Mouse (Mus musculus): ENCODE results near the gene Arid5b.

Gene Arid5b

DNA sequence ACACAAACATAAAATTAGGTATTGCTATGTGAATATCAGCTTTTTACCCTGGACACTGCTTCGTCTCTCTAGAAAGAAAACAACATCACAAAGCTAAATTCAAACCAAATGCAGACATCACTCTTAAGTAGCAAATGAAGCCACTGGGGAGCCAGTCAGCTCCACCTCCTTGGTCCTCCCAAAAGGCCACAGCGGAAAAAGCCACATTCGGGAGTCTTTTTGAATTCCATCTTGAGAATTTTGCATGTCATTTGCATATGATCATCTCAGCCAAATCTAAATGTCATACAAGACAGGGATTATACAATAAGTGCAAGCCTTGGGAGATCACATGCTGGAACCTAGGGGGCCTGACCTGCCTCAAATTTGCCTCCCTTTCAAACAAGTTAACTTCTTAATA, 85.0 kb downstream of the Arid5b start:
- DNase-seq (ENCODE audit: extremely low spot score), result no peak

GRCm38 (mm10) chr10:68192824-68193255, 85.7 kb downstream of the Arid5b start:
- no peak for DNase-seq (ENCODE audit: extremely low spot score)

GRCm38 (mm10) chr10:68191691-68192380, 86.7 kb downstream of the Arid5b start:
- no peak for DNase-seq (ENCODE audit: extremely low spot score)

DNA sequence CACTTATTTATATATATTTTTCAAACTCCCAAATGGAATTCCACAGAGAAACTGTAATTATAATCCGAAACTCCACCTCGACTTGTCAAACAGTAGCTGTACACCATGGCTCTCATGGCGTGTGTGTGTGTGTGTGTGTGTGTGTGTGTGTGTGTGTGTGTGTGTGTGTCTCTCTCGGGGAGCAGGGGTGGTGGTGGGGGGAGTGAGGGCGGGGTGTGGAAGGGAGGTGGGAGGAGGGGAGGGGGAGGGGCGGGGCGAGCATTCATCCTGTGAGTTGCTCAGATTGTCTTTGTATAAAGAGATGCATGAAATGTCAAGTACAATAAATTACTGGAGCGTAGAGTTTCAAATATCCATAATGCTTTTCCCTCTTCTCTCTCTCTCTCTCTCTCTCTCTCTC, 87.4 kb downstream of the Arid5b start:
- no peak for DNase-seq (ENCODE audit: extremely low spot score)

DNA sequence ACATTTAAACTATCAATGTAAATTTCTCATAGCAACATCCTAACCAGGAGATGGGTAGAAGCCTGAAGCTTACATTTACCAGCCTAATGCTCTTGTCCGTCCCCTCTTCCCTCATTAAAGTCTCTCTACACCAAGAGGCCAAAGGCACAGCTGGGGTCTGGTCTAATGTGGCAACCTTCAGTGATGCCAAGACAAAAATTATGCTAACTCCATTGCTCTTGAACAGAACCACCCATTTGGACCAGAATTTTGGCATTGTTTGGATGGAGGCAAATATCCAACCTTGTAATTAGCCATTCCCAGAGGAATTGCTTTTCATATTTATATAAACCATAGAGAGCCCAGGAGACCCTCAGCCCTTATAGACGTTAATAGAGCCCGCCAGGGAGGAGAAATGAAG, 88.7 kb downstream of the Arid5b start:
- DNase-seq (ENCODE audit: extremely low spot score), result no peak

- DNase-seq (ENCODE audit: extremely low spot score), result no peak
Measured at GRCm38 (mm10) chr10:68183096-68183495, 95.4 kb downstream of the Arid5b start.

DNA sequence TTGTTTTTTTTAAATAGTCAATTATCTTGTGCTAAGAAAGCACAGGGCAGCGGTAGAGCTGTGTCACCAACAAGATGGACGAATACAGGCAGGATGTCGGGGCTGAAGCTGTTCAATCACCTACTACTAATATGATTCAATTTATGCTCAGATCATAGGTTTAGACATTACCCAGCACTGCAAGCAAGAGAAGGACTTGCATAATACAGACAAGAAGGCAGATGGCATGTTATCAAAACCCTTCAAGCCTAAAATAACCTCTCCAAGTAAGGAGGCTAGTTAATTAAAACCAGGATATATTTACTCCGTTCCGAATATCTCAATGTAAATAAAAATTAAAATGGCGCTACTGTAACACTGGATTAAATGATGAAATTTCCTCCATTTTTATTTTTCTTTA, 96.3 kb downstream of the Arid5b start:
- no peak for DNase-seq (ENCODE audit: extremely low spot score)

DNA sequence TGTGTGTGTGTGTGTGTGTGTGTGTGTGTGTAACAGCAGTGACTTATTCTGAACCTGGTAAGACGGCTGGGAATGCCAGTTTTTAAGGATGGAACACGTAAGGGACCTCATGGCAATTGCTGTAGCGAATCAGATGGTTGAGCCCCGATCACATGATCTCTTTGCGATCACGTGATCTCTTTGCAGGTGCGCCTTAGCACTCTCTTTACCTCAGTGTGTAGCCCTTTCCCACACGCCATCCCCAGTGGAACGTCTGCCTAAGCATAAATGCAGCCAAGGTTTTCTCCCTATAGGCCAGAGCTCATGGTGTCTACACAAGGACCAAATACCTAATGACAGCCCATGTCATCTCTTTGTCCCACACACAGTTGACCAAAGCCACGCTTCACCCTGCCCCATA, 97.4 kb downstream of the Arid5b start:
- no peak for DNase-seq (ENCODE audit: extremely low spot score)

DNA sequence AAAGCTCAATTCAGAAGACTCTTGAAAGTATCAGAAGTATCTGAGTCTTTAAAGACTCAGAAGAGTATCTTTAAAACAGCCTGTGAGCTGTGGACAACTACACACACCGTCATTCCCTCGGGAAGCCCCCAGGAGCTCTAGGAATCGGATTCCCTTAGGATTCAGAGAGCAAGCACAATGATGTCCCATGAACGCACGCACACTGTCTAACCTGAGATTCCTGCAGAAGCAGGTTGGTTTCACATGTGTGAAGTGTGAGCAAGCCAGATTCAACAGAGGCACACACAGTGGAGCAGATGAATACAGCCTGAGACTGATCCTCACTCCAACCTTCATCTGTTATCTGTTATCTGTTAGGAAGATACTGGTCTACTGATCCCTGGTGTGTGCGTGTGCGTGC, 97.8 kb downstream of the Arid5b start:
- DNase-seq (ENCODE audit: extremely low spot score), result no peak

- no peak for DNase-seq (ENCODE audit: extremely low spot score)
Measured at GRCm38 (mm10) chr10:68180151-68180550, 98.4 kb downstream of the Arid5b start.

DNA sequence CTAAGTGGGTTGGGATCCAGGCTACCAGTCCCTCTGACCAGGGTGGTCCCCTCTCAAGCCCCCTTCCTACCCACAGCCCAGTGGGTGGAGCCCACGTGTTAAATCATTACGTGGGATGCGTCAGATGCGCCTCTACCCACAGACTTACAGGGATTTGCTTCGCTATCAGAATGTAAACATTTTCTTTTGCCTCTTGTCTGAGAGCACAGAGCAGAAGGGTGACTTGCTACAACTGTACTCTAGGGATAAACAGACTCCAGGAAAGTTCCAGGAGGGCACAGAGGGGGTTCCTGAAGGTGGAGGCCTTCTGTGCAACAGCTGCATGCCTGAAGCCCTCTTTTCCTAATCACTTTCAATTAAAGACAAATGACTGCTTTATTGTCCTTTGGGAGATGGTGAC, 98.8 kb downstream of the Arid5b start:
- no peak for DNase-seq (ENCODE audit: extremely low spot score)

DNA sequence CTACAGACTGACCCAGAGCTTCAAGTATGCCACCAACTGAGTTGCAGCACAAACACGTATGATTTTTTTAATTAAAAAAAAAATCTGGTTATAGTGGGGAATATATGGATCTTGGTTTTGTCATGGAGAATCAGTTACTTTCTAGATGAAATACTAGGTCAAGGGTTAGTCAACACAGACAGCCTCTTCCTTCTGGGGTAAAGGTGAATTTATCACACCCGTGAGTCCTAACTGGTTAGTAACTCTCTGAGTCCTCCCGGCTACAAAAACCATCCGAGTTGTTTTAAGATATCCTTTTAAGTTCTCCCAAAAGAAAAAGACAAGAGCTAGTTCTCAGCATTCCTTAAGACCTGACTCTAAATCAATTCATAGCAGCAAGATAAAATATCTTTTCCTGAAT, 99.2 kb downstream of the Arid5b start:
- DNase-seq (ENCODE audit: extremely low spot score), result no peak

- no peak for DNase-seq (ENCODE audit: extremely low spot score)
Measured at GRCm38 (mm10) chr10:68177697-68178485, 100.6 kb downstream of the Arid5b start.

DNA sequence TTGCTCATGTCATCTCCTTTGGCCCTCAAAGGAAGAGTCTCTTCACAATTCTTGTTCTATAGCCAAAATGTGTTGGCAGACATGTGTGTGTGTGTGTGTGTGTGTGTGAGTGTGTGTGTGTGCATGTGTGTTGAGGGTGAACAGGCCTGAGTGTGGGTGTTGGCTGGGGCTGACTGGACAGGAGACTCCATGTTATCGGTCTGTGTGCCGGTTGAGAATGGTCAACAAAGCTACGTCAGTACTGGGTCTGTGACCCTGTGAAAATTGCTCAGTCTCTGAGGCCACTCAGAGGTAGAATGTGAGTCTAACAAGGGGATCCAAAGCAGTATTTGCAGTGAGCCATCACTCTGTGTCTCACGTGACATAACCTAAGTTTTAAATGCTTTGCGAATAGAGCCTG, 102.7 kb downstream of the Arid5b start:
- no peak for DNase-seq (ENCODE audit: extremely low spot score)

- no peak for DNase-seq (ENCODE audit: extremely low spot score)
Measured at GRCm38 (mm10) chr10:68173634-68174033, 104.9 kb downstream of the Arid5b start.

GRCm38 (mm10) chr10:68172906-68173305, 105.6 kb downstream of the Arid5b start:
- no peak for DNase-seq (ENCODE audit: extremely low spot score)

GRCm38 (mm10) chr10:68171974-68172373, 106.6 kb downstream of the Arid5b start:
- DNase-seq (ENCODE audit: extremely low spot score), result no peak

- no peak for DNase-seq (ENCODE audit: extremely low spot score)
Measured at GRCm38 (mm10) chr10:68168613-68169012, 109.9 kb downstream of the Arid5b start.

DNA sequence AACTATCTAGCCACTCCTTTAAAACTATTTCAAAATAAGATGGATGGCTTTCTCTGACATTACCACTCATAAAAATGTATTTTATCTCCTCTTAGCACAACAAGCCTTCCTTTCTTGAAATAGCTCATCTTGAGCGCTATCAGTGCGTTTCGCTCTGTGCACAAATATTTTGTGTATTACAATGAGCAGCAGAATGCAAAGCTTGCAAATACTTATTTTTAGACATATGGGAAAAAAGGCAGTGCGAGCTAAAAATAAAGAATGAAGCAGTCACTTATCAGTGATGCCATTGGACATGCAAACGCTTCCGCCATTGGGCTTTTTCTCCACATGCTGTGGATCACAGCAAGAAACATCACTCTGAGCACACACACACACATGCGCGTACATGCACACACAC, 110.4 kb downstream of the Arid5b start:
- no peak for DNase-seq (ENCODE audit: extremely low spot score)

DNA sequence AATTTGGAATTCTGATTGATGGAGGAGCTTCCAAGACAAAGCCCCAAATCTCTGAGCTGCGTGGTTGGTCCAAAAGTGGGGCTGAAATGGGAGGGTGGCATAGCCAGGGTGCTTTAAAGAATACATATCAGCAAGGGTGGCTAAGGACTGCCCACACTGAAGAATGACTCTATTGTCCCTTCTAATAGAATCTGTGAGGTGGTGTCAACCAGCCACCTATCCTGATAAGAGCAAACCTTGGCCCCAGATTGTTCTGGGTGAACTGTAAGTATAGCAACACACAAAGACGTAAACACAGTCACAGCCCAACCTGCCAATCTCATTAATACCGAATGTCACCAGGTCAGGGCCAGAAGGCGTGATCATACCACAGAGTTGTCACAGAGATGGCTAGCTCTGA, 111.4 kb downstream of the Arid5b start:
- no peak for DNase-seq (ENCODE audit: extremely low spot score)

DNA sequence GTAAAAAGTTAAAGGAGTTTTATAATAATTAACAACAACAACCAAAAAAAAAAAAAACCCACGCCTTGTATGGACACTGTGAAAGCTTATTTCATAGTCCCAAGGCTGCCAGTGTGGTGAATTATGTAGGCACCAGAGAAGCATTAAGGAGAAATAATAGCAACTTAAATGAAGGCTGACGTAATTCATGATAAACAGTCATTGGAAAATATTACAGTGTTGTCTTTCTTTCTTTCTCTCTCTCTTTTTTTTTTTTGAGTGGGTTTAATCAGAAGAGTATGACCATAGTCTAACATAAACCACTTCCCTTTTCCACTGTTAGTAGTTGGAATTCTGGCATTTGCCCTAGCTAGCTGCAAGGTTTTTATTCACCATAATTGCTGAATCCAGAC, 111.8 kb downstream of the Arid5b start:
- DNase-seq (ENCODE audit: extremely low spot score), result no peak

DNA sequence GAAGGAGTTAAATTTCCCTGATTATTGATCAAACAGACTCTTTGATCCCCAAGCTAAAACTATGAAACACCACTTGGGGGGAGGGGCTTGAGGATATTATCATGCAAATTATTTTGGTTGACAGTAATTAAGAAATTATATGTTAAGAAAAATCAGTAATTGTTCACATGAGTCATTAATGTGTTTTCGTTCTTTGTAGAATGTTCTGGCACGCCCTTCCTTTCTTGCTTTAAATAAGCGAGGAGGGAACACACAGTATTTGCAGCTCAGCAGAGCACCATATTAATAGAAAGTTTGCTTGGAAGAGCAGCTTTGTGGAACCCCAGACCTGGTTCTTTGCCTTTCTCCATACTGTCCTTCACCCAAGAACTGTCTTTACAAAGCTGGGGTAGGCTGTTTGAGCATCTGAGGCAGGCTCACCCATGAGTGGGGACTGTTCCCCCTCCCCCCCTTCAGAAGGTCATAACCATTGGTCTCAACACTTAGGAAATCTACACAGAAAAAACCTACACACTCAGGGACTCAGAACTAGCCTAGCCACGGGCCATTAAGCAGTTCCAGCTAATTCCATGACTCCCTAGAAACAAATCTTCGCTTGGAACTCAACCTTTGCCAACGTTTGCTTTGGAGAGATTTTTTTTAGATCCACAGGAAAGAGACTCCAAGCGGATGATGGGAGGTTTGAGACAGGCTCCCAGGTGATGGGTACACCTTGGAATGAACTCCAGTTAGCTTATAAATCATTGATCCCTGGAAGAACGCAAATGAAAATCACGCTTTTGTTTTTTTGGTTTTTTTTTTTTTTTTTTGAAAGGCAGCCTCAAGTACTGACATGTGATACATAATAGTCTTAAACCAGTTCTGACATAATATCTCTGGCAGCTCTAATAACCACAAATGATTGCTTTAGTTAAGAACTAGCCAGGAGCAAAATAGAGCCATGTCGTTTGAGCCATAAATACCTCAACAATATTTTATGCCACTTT, 112.5 kb downstream of the Arid5b start:
- DNase-seq (ENCODE audit: extremely low spot score), result no peak
